Mouse (Mus musculus): ENCODE measurements around the gene Eno2.
"Not testable (repeated sequence)": the region's sequence is repeated elsewhere in the genome, so short reads cannot be mapped to it uniquely, and the experiment has no call there.

Gene Eno2

DNA sequence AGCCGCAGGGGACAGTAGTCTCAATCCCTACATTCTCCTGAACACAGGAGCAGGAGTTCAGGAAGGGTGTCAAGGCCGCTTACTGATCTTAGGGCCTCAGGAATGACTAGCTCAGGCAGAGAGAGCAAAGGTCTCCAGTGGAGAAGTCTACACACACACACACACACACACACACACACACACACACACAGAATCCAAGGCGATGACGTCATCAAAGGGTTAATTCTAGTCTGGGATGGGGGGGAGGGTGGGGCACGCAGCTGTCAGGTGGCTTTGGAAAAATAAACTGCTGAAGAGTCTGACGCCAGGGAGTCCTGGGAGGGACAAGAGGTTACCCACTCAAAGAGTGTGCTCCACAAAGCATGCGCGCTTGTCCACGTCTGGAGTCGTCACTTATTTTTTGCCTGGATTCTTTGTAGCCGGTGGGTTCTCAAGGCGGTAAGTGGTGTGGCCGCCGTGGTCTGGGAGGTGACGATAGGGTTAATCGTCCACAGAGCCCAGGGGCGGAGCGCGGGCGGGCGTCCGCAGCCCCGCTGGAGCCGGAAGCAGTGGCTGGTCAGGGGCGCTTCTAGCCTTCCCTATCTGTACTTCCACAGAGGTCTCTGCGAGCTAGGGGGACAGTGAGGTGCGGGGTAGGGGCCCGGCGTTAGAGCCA lies 39.0 kb upstream of the Eno2 start, which contains the start of gene Spsb2:
Gene Spsb2, plus strand, starts transcription at position 304 of the 655 bp plus-strand sequence.
- Histone ChIP-seq H3K27me3 (ENCODE audit: insufficient read depth, low read length) (no peaks in the 10 kb centered on the region), H3K9me3 (ENCODE audit: low read length) (no peaks in the 10 kb centered on the region), H3K36me3 (ENCODE audit: insufficient read depth, low read length) (peaks cover 42% of the 10 kb centered on the region), H3K4me1 (replicated peaks; ENCODE audit: low read depth, low read length) (peaks cover 82% of the 10 kb centered on the region), H3K4me3 (replicated peaks; ENCODE audit: low read length) (peak within 1 kb of the TSS; percentile 83)
- no peak for TF ChIP-seq POU5F1 (IDR thresholded peaks at IDR 0.05; ENCODE audit: borderline replicate concordance, low read length)
- no peak for TF ChIP-seq CTCF (conservative IDR thresholded peaks at IDR 0.05; ENCODE audit: low read length)
- no peak for TF ChIP-seq NANOG (IDR thresholded peaks at IDR 0.05; ENCODE audit: borderline replicate concordance, low read length)

DNA sequence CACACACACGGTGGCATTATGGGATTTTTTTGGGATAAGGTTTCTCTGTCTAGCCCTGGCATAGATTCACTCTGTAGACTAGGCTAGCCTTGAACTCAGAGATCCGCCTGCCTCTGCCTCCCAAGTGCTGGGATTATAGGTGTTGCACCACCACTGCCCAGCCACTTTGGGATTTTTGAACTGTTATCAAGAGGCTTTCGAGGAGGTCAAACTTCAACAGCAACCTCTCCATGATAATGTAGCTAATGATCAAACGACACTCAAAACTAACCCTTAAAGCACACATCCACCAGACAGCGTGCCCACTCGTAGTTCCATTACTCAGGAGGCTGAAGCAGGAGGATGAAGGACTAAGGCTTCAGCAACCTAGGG lies 38.5 kb upstream of the Eno2 start:
- Histone ChIP-seq H3K36me3 (ENCODE audit: insufficient read depth, low read length) (peaks cover 38% of the 10 kb centered on the region), H3K4me3 (replicated peaks; ENCODE audit: low read length) (0 out of 2 replicates have a peak overlapping the region, but pooled peaks have one; percentile 83), H3K9me3 (ENCODE audit: low read length) (no peaks in the 10 kb centered on the region), H3K4me1 (replicated peaks; ENCODE audit: low read depth, low read length) (peaks cover 86% of the 10 kb centered on the region), H3K27me3 (ENCODE audit: insufficient read depth, low read length) (no peaks in the 10 kb centered on the region)
- TF ChIP-seq CTCF (conservative IDR thresholded peaks at IDR 0.05; ENCODE audit: low read length), result no peak
- TF ChIP-seq POU5F1 (IDR thresholded peaks at IDR 0.05; ENCODE audit: borderline replicate concordance, low read length), result no peak
- no peak for TF ChIP-seq NANOG (IDR thresholded peaks at IDR 0.05; ENCODE audit: borderline replicate concordance, low read length)

DNA sequence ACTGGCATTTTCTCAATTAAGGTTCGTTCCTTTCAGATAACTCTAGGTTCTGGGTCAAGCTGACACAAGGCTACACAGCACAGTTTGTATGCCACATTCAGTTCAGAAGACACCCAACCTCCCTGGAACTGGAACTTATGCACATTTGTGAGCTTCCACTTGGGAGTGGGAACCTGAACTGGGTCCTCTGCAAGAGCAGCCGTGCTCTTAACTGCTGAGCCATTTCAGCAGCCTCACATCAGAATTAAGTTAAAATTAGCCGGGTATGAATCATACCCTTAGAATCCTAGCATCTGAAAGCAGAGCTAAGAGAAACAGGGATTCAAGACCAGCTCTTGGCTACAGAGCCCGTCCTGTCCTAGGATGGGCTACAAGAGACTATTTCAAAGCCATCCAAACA lies 37.9 kb upstream of the Eno2 start:
- H3K9me3 ChIP-seq (ENCODE audit: low read length), result no peaks in the 10 kb centered on the region
- H3K36me3 ChIP-seq (ENCODE audit: insufficient read depth, low read length), result peaks cover 32% of the 10 kb centered on the region
- H3K4me3 ChIP-seq (replicated peaks; ENCODE audit: low read length), result no peak overlapping the region
- TF ChIP-seq CTCF (conservative IDR thresholded peaks at IDR 0.05; ENCODE audit: low read length) (no peak), NANOG (IDR thresholded peaks at IDR 0.05; ENCODE audit: borderline replicate concordance, low read length) (no peak), POU5F1 (IDR thresholded peaks at IDR 0.05; ENCODE audit: borderline replicate concordance, low read length) (no peak)
- no peaks in the 10 kb centered on the region for H3K27me3 ChIP-seq (ENCODE audit: insufficient read depth, low read length)
- H3K4me1 ChIP-seq (replicated peaks; ENCODE audit: low read depth, low read length), result peaks cover 83% of the 10 kb centered on the region

DNA sequence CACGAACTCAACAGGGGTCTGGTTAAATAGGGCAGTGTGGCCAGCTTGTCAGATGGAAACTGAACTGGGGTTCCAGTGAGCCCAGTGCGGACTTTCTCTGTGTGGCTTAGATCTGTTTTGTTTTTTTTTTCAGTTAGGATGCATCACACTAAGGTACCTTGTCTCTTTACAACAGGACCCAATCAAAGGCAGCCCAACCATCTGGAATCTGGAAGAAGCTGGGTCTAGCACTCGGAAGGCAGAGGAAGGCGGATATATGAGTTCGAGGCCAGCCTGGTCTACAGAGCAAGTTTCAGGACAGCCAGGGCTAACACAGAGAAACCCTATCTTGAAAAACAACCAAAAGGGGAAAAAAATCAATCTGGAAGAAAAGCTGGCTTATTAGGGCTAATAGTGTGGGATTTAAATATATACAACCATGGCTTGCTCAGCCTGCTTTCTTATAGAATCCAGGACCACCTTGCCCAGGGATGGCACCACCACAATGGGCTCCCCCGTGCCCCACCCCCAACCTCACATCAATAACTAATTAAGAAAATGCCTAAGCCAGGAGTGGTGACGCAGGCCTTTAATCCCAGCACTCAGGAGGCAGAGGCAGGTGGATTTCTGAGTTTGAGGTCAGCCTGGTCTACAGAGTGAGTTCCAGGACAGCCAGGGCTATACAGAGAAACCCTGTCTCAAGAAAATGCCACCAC lies 37.1 kb upstream of the Eno2 start:
- Histone ChIP-seq H3K4me3 (replicated peaks; ENCODE audit: low read length) (peak overlapping the region; percentile 75), H3K27me3 (ENCODE audit: insufficient read depth, low read length) (no peaks in the 10 kb centered on the region), H3K36me3 (ENCODE audit: insufficient read depth, low read length) (peaks cover 24% of the 10 kb centered on the region), H3K4me1 (replicated peaks; ENCODE audit: low read depth, low read length) (peaks cover 75% of the 10 kb centered on the region), H3K9me3 (ENCODE audit: low read length) (no peaks in the 10 kb centered on the region)
- TF ChIP-seq CTCF (conservative IDR thresholded peaks at IDR 0.05; ENCODE audit: low read length), result no peak
- TF ChIP-seq POU5F1 (IDR thresholded peaks at IDR 0.05; ENCODE audit: borderline replicate concordance, low read length), result no peak
- no peak for TF ChIP-seq NANOG (IDR thresholded peaks at IDR 0.05; ENCODE audit: borderline replicate concordance, low read length)

DNA sequence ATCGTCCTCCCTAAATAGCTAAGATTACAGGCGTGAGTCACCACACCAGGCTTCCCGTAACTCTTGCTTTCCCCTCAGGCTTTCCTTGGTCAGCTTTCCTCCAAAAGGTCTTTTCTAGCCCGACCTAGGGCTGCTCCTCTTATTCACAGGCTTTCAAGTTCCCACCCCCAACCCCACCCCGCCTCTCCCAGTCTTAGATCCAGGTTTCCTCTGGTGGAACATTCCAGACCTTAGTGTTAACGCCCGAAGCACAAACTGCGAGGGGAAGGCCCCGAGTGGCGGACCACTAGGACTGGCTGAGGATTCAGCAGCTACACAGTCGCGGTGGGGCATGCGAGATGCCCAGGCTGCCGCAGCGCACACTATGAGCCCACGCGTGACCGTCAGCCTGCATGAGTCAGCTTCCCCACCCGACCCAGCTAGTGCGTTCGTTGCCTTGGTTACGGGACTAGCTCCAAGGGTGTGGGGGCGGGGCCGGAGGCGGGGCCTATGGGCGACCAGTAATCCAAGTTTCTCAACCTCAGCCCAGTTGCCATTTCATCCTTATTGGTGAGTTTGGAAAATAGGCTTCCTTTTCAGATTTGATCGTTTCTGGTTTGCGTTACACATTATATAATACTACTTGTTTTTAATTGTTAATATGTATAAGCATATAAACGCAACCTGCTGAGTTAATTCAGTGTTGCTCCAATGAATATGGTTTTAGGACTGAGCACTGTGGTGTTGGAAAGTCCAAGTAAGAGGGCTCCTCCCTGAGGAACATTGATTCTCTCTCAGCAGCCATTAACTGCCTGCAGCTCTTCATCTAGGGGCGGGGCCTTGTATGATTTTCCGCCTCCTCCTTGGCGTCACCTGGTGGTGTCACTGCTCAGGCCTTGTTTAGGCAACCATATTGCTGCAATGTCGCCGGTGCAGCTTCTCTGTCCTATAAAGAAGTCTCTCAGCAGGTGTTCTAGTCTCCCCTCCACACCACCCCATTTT lies 36.2 kb upstream of the Eno2 start:
- H3K36me3 ChIP-seq (ENCODE audit: insufficient read depth, low read length), result peaks cover 15% of the 10 kb centered on the region
- no peaks in the 10 kb centered on the region for H3K27me3 ChIP-seq (ENCODE audit: insufficient read depth, low read length)
- H3K4me3 ChIP-seq (replicated peaks; ENCODE audit: low read length), result peak overlapping the region; percentile 75
- peaks cover 66% of the 10 kb centered on the region for H3K4me1 ChIP-seq (replicated peaks; ENCODE audit: low read depth, low read length)
- H3K9me3 ChIP-seq (ENCODE audit: low read length), result no peaks in the 10 kb centered on the region
- TF ChIP-seq CTCF (conservative IDR thresholded peaks at IDR 0.05; ENCODE audit: low read length) (peak; percentile 14; the same call in 1 of the 2 replicates), POU5F1 (IDR thresholded peaks at IDR 0.05; ENCODE audit: borderline replicate concordance, low read length) (no peak)

DNA sequence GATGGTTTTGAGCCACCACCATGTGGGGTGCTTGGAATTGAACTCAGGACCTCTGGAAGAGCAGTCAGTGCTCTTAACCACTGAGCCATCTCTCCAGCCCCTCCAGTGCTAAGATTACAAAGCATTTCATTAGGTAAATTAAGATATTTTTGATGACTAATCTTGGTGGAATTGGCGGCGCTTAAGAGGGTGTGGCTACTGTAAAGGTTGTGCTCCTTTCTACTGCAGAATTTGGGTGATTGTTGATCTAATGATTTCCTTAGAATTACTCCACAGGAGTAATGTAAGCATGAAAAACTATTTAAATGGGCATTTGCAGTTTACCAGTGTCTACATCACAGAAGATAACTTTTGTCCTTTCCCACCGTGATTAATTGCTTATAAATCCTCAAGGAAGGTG lies 34.9 kb upstream of the Eno2 start:
- Histone ChIP-seq H3K9me3 (ENCODE audit: low read length) (no peaks in the 10 kb centered on the region), H3K4me3 (replicated peaks; ENCODE audit: low read length) (peak overlapping the region; percentile 75; the same call in 1 of the 2 replicates), H3K36me3 (ENCODE audit: insufficient read depth, low read length) (peaks cover 2% of the 10 kb centered on the region), H3K27me3 (ENCODE audit: insufficient read depth, low read length) (no peaks in the 10 kb centered on the region), H3K4me1 (replicated peaks; ENCODE audit: low read depth, low read length) (peaks cover 53% of the 10 kb centered on the region)
- TF ChIP-seq CTCF (conservative IDR thresholded peaks at IDR 0.05; ENCODE audit: low read length) (no peak), NANOG (IDR thresholded peaks at IDR 0.05; ENCODE audit: borderline replicate concordance, low read length) (peak; percentile 87), POU5F1 (IDR thresholded peaks at IDR 0.05; ENCODE audit: borderline replicate concordance, low read length) (no peak)

DNA sequence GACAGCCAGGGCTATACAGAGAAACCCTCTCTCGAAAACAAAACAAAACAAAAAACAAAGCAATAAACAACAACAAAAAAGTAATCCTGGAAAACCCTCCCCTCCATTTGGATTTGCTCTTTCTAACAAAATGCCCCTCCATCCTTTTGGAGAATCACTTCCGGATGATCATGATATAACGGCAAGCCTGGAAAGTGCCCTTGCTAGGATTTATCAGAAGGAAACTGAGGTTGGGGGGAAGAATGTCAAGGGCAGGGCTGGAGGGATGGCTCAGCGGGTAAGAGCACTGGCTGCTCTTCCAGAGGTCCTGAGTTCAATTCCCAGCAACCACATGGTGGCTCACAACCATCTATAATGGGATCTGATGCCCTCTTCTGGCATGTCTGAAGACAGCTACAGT lies 34.2 kb upstream of the Eno2 start:
- Histone ChIP-seq H3K4me3 (replicated peaks; ENCODE audit: low read length) (peak overlapping the region; percentile 74), H3K4me1 (replicated peaks; ENCODE audit: low read depth, low read length) (peaks cover 47% of the 10 kb centered on the region)
- not testable (repeated sequence) for H3K9me3 ChIP-seq (ENCODE audit: low read length); H3K27me3 ChIP-seq (ENCODE audit: insufficient read depth, low read length); H3K36me3 ChIP-seq (ENCODE audit: insufficient read depth, low read length)

DNA sequence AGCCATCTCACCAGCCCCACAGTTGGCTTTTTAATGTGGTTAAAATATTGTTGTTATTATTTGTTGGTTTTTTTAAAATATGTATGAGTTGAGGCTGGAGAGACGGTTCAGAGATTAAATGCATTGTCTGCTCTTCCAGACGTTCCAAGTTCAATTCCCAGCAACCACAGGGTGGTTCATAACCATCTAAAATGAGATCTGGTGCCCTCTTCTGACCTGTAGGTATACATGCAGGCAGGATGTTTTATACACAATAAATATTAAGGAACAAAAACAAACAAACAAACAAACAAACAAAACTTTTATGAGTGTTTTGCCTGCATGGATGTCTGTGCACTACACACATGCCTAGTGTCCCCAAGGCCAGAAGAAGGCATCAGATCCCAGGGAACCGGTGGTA lies 33.6 kb upstream of the Eno2 start:
- H3K4me1 ChIP-seq (replicated peaks; ENCODE audit: low read depth, low read length), result peaks cover 44% of the 10 kb centered on the region
- no peaks in the 10 kb centered on the region for H3K9me3 ChIP-seq (ENCODE audit: low read length)
- TF ChIP-seq NANOG (IDR thresholded peaks at IDR 0.05; ENCODE audit: borderline replicate concordance, low read length) (no peak), POU5F1 (IDR thresholded peaks at IDR 0.05; ENCODE audit: borderline replicate concordance, low read length) (no peak), CTCF (conservative IDR thresholded peaks at IDR 0.05; ENCODE audit: low read length) (peak; percentile 27)
- H3K4me3 ChIP-seq (replicated peaks; ENCODE audit: low read length), result peak overlapping the region; percentile 74
- no peaks in the 10 kb centered on the region for H3K27me3 ChIP-seq (ENCODE audit: insufficient read depth, low read length)
- no peaks in the 10 kb centered on the region; the same call in 1 of the 2 replicates for H3K36me3 ChIP-seq (ENCODE audit: insufficient read depth, low read length)

DNA sequence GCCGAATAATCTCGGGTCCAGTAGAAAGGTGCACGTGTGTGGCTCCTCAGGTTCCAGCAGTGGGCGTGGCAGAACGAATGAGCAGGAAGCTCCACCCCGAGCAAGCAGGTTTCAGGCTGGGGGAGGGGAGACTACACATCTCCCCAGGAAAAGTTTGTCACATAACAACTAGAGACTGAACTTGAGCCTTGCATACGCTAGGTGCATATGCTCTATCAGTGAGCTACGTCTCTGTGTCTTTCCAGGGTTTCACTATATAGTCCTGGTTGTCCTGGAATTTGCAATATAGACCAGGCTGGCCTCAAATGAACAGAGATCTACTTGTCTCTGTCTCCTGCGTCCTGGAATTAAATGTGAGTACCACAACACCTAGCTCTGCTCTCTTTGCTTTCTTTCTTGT lies 32.9 kb upstream of the Eno2 start:
- H3K9me3 ChIP-seq (ENCODE audit: low read length); H3K27me3 ChIP-seq (ENCODE audit: insufficient read depth, low read length): not testable (repeated sequence)
- peaks cover 38% of the 10 kb centered on the region for H3K4me1 ChIP-seq (replicated peaks; ENCODE audit: low read depth, low read length)

More for the DNA sequence above, 32.9 kb upstream of the Eno2 start:
- not testable (repeated sequence) for H3K36me3 ChIP-seq (ENCODE audit: insufficient read depth, low read length)
- H3K4me3 ChIP-seq (replicated peaks; ENCODE audit: low read length), result peak overlapping the region; percentile 74

All from E14TG2a.4 (cell line).